Mouse (Mus musculus) yolk sac, embryonic 10.5 days (tissue): Measurements from ENCODE around the gene Cfap157.

ENCODE experiments used
- DNase-seq: peaks from one replicate; pipeline ENCODE4 v3.0.0-alpha.2; 2017; ENCODE audit warnings: low spot score

Gene Cfap157

GRCm38 (mm10) chr2:32784048-32784681, at the start of gene Cfap157:
Cfap157 (minus strand) TSS chr2:32784428.
- no peak for DNase-seq

GRCm38 (mm10) chr2:32828979-32829676, 44.9 kb upstream of the Cfap157 start:
- no peak for DNase-seq

GRCm38 (mm10) chr2:32825796-32826195, 41.6 kb upstream of the Cfap157 start:
- DNase-seq = no peak

- no peak for DNase-seq
These were observed 40.5 kb upstream of the Cfap157 start for GRCm38 (mm10) chr2:32824778-32825177.

GRCm38 (mm10) chr2:32824181-32824580, 40.0 kb upstream of the Cfap157 start:
- no peak for DNase-seq

- DNase-seq = no peak
These were observed 39.4 kb upstream of the Cfap157 start for GRCm38 (mm10) chr2:32823579-32824154.

- no peak for DNase-seq
These were observed 38.9 kb upstream of the Cfap157 start for GRCm38 (mm10) chr2:32823153-32823552.

- no peak for DNase-seq
These were observed 38.4 kb upstream of the Cfap157 start for GRCm38 (mm10) chr2:32822643-32823042.

GRCm38 (mm10) chr2:32821041-32821802, 37.0 kb upstream of the Cfap157 start:
- no peak for DNase-seq

GRCm38 (mm10) chr2:32818208-32818607, 34.0 kb upstream of the Cfap157 start:
- no peak for DNase-seq

GRCm38 (mm10) chr2:32817589-32817988, 33.4 kb upstream of the Cfap157 start:
- no peak for DNase-seq

GRCm38 (mm10) chr2:32816946-32817581, 32.8 kb upstream of the Cfap157 start:
- no peak for DNase-seq

GRCm38 (mm10) chr2:32816497-32816896, 32.3 kb upstream of the Cfap157 start:
- DNase-seq = no peak

- DNase-seq = no peak
These were observed 27.7 kb upstream of the Cfap157 start for GRCm38 (mm10) chr2:32811959-32812358.

- DNase-seq = no peak
These were observed 24.8 kb upstream of the Cfap157 start for GRCm38 (mm10) chr2:32808816-32809566.

- DNase-seq = no peak
These were observed 14.2 kb upstream of the Cfap157 start for GRCm38 (mm10) chr2:32798251-32798962.

GRCm38 (mm10) chr2:32795748-32796418, 11.7 kb upstream of the Cfap157 start:
- no peak for DNase-seq

GRCm38 (mm10) chr2:32791297-32791696, 7.1 kb upstream of the Cfap157 start:
- no peak for DNase-seq

- no peak for DNase-seq
These were observed 4.4 kb upstream of the Cfap157 start for GRCm38 (mm10) chr2:32788581-32788980.

- DNase-seq = no peak
These were observed 2.9 kb upstream of the Cfap157 start for GRCm38 (mm10) chr2:32787176-32787575.
